Mouse (Mus musculus) CH12.LX (cell line): ENCODE measurements around the gene Pxmp4. TPM values are rescaled to one million over a fixed set of nuclear protein-coding genes. Genes with fewer than 3 reads are reported as not detected.

Experiments
- DNase-seq: peaks from one replicate; pipeline ENCODE4 v3.0.0-alpha.2; 2013; ENCODE audit errors: extremely low read depth
- H3K27ac ChIP-seq: 2 replicates; pipeline ENCODE4 v1.5.1; 2012; ENCODE audit warnings: low read depth, mild to moderate bottlenecking, control low read depth, moderate library complexity; ENCODE audit not compliant: insufficient read depth
- H3K27me3 ChIP-seq: replicated peaks from 2 replicates; pipeline ENCODE3; 2012; ENCODE audit warnings: inconsistent platforms
- H3K36me3 ChIP-seq, 2 experiments: replicated peaks in 1 of 2; 2 replicates each; pipeline versions ENCODE3 to v1.6.1; 2012; ENCODE audit warnings: inconsistent platforms in 1 of 2, low read length in 1 of 2, mild to moderate bottlenecking in 1 of 2, mixed read lengths in 1 of 2, moderate library complexity in 1 of 2; ENCODE audit not compliant: control insufficient read depth in 1 of 2, insufficient read depth in 1 of 2
- H3K4me1 ChIP-seq, 2 experiments: 2 replicates each; pipeline ENCODE4 v1.6.1; 2012; ENCODE audit warnings: inconsistent platforms in 1 of 2, moderate library complexity in 1 of 2; ENCODE audit not compliant: insufficient read depth in 2 of 2, control insufficient read depth in 1 of 2
- H3K4me2 ChIP-seq: 2 replicates; pipeline ENCODE4 v1.6.1; 2012; ENCODE audit warnings: low read depth, mild to moderate bottlenecking, control low read depth; ENCODE audit not compliant: poor library complexity, insufficient read depth, severe bottlenecking
- H3K4me3 ChIP-seq, 3 experiments: fragments of 150-350 bp in 1 of 3; sonication (generic) in 1 of 3; replicated peaks in 1 of 3; 2 replicates each; pipeline versions ENCODE3 to v1.5.1; 2011 to 2012; ENCODE audit warnings: low read depth in 2 of 3, low read length in 2 of 3, mild to moderate bottlenecking in 2 of 3, moderate library complexity in 2 of 3, control low read depth in 1 of 3, improper control_type of control experiment in 1 of 3, inconsistent platforms in 1 of 3, mixed read lengths in 1 of 3; ENCODE audit not compliant: poor library complexity in 1 of 3
- H3K79me2 ChIP-seq: replicated peaks from 2 replicates; pipeline ENCODE4 v1.6.1; 2012; ENCODE audit warnings: mild to moderate bottlenecking, moderate library complexity; ENCODE audit not compliant: control insufficient read depth, poor library complexity, insufficient read depth, severe bottlenecking; ENCODE audit errors: extremely low read depth
- H3K9ac ChIP-seq: 2 replicates; pipeline ENCODE4 v1.6.1; 2012; ENCODE audit warnings: low read depth, mild to moderate bottlenecking, control low read depth, moderate library complexity; ENCODE audit not compliant: insufficient read depth
- H3K9me3 ChIP-seq: replicated peaks from 2 replicates; pipeline ENCODE3; 2012; ENCODE audit warnings: low read length, inconsistent platforms, mixed read lengths
- BHLHE40 ChIP-seq: IDR thresholded peaks from 2 replicates; pipeline ENCODE4 v1.6.1; 2011; ENCODE audit warnings: mild to moderate bottlenecking, low read depth, low read length, improper control_type of control experiment
- CTCF ChIP-seq, 2 experiments: IDR thresholded peaks in 1 of 2; conservative IDR thresholded peaks in 1 of 2; 2 replicates each; pipeline ENCODE4 v1.5.1; 2011 to 2012; ENCODE audit warnings: low read depth in 2 of 2, low read length in 2 of 2, improper control_type of control experiment in 1 of 2, inconsistent platforms in 1 of 2, mild to moderate bottlenecking in 1 of 2, moderate library complexity in 1 of 2
- GABPA ChIP-seq: IDR thresholded peaks from 2 replicates; pipeline ENCODE4 v1.6.1; 2012; ENCODE audit warnings: low read depth, low read length, improper control_type of control experiment, inconsistent platforms; ENCODE audit not compliant: insufficient replicate concordance
- USF1 ChIP-seq: IDR thresholded peaks from 2 replicates; pipeline ENCODE4 v1.6.1; 2014; ENCODE audit warnings: low read depth, mild to moderate bottlenecking, inconsistent platforms, low read length, improper control_type of control experiment
- dilution Hi-C: fragments of 300-500 bp; cut with MboI; formaldehyde crosslinking; loops from 2 replicates; pipeline ENCODE4 v1.14.3; 2020; ENCODE audit warnings: low sequenced_read_pairs; ENCODE audit not compliant: extremely low pct_unique_long_range_greater_than_20kb, extremely low pct_ligation_motif_present
- in situ Hi-C: fragments of 300-500 bp; cut with MboI; formaldehyde crosslinking; loops from 3 replicates; pipeline ENCODE4 v1.14.3; 2019; ENCODE audit warnings: low sequenced_read_pairs, low pct_ligation_motif_present, low pct_unique_long_range_greater_than_20kb, mixed read lengths
- polyA plus RNA-seq: library from polyadenylated mRNA; unstranded; fragments of >175 nt; gene quantifications from 2 replicates; pipeline ENCODE4 v1.2.1, GENCODE M21; 2012; ENCODE audit warnings: low read depth; ENCODE audit not compliant: insufficient read length
- total RNA-seq, 2 experiments: library from RNA; depleted of rRNA; stranded (reverse); fragments of 300-350 nt in 1 of 2; fragments of >200 nt in 1 of 2; gene quantifications; 2 replicates each; pipeline ENCODE4 v1.2.3; 2012 to 2014

Gene Pxmp4
- total and polyA plus RNA-seq, 3 experiments = 6.0 to 9.4 (median 7.6) TPM

GRCm38 (mm10) chr2:154638521-154638920 is 35.0 kb upstream of the Pxmp4 start:
- Histone ChIP-seq H3K27me3 (no peaks in the 10 kb centered on the region), H3K79me2 (no peaks in the 10 kb centered on the region), H3K9me3 (peaks cover 9% of the 10 kb centered on the region), H3K27ac (no peak overlapping the region), H3K4me2 (no peak overlapping the region), H3K9ac (no peak overlapping the region), H3K4me3 (no peak overlapping the region), H3K4me1 (peaks cover 0 to 9% of the 10 kb centered on the region in 2 experiments; a peak in 2 of 4 replicates), H3K36me3 (peaks cover 6 to 66% of the 10 kb centered on the region in 2 experiments)
- no peak for DNase-seq
- TF ChIP-seq CTCF (conservative IDR thresholded peaks at IDR 0.05 in 1 of 2, IDR thresholded peaks at IDR 0.05 in 1 of 2; ENCODE audit: low read depth in 2 of 2, low read length in 2 of 2) = peak in 1 of 2 experiments; percentile 27; a peak in 2 of 4 replicates
- TF ChIP-seq USF1 = no peak
- in situ Hi-C loops = no loop called here
- dilution Hi-C loops = no loop called here

DNA sequence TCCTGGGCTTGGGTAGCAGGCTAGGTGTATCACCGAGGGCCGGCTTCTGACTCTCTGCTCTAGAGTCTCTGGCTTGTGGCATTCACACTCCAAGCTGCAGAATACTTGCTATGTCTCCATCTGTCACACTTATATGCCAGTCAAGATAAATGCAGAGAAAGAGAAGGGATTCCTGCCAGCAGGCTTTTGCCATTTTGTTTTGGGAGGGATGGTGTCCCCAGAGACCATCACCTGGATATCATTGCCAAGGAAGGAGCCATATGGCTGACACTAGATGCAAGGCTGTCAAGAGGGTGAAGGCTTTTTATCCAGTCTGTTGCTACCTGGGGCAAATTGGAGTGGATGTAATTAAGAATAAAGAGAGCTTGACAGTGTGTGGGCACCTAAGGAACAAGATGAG is 32.3 kb upstream of the Pxmp4 start:
- DNase-seq = no peak
- dilution Hi-C loops = no loop called here
- peaks cover 6 to 63% of the 10 kb centered on the region in 2 experiments for H3K36me3 ChIP-seq

GRCm38 (mm10) chr2:154633876-154634644 is 30.6 kb upstream of the Pxmp4 start:
- Histone ChIP-seq H3K9ac (no peak overlapping the region), H3K27ac (no peak overlapping the region), H3K27me3 (no peaks in the 10 kb centered on the region), H3K4me3 (no peak overlapping the region)
- DNase-seq = no peak
- dilution Hi-C loops = no loop called here
- no peak for TF ChIP-seq GABPA
- TF ChIP-seq, all 38 proteins: peak for 0
- no peak overlapping the region for H3K4me2 ChIP-seq
- no peaks in the 10 kb centered on the region for H3K79me2 ChIP-seq
- H3K9me3 ChIP-seq = peaks cover 9% of the 10 kb centered on the region
- peaks cover 6 to 65% of the 10 kb centered on the region in 2 experiments for H3K36me3 ChIP-seq
- H3K4me1 ChIP-seq = no peaks in the 10 kb centered on the region
- in situ Hi-C loops = no loop called here

More for the DNA sequence above, 32.3 kb upstream of the Pxmp4 start:
- Histone ChIP-seq H3K9ac (no peak overlapping the region), H3K27me3 (no peaks in the 10 kb centered on the region), H3K4me2 (no peak overlapping the region), H3K27ac (no peak overlapping the region), H3K9me3 (peaks cover 9% of the 10 kb centered on the region), H3K4me3 (no peak overlapping the region), H3K79me2 (no peaks in the 10 kb centered on the region), H3K4me1 (peaks cover 0 to 3% of the 10 kb centered on the region in 2 experiments; a peak in 2 of 4 replicates)
- no peak for TF ChIP-seq BHLHE40
- in situ Hi-C loops = no loop called here
